12 mouse cellular contexts compared by ENCODE assay signal in the genomic region with DNA sequence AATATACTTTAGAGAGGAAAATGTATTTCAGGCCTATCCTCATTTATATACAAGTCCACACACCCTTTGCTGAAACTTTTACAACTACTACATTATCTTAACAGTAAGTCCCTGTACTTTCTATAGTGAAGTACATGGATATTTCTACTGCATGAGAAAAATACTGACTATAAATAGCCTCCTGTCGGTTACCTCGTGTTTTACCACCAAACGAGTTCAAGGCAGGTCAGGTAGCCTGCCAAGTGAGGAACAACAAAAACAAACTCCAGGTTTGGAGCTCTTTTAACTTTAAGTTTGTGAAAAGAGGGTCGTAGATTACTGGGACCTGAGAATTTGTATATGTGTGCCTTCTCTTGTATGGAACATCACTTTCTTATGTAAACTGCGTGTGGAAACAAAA.
"Had no signal": no experiment of that assay in that cellular context is flagged by ENCODE, and none has a peak within 500 bp of the region (broad histone marks: within the 10 kb centered on the region; RNA-seq: fewer than 3 reads in every experiment).

No protein-coding gene starts in this region.

- H3K27ac ChIP-seq: left cerebral cortex, adult 2 months; limb, embryonic 10.5 days; liver, embryonic 13.5 days; lung, embryonic 15.5 days; midbrain, embryonic 13.5 days; neural tube, embryonic 15.5 days had no signal

- H3K9me3 ChIP-seq: limb, embryonic 10.5 days; liver, embryonic 13.5 days; lung, embryonic 15.5 days; midbrain, embryonic 13.5 days; neural tube, embryonic 15.5 days had no signal

- H3K4me2 ChIP-seq: liver, embryonic 13.5 days; lung, embryonic 15.5 days; midbrain, embryonic 13.5 days; neural tube, embryonic 15.5 days had no signal

- H3K27me3 ChIP-seq: liver, embryonic 13.5 days; lung, embryonic 15.5 days; midbrain, embryonic 13.5 days; neural tube, embryonic 15.5 days had no signal

- H3K4me3 ChIP-seq: left cerebral cortex, adult 2 months; limb, embryonic 10.5 days; liver, embryonic 13.5 days; lung, embryonic 15.5 days; midbrain, embryonic 13.5 days; myocyte; neural tube, embryonic 15.5 days had no signal

- ATAC-seq: liver, postnatal 0 days; midbrain, embryonic 13.5 days had no signal

- H3K36me3 ChIP-seq: limb, embryonic 10.5 days; liver, embryonic 13.5 days; lung, embryonic 15.5 days; midbrain, embryonic 13.5 days; neural tube, embryonic 15.5 days had no signal

- DNase-seq: kidney, postnatal 25 days; liver, embryonic 13.5 days; liver, postnatal 0 days; lung, postnatal 14 days; right cerebral cortex, adult 18-20 months; right cerebral cortex, postnatal 25 days had no signal

- H3K9ac ChIP-seq: liver, embryonic 13.5 days; liver, postnatal 0 days; lung, embryonic 15.5 days; midbrain, embryonic 13.5 days; neural tube, embryonic 15.5 days had no signal
